Mouse (Mus musculus): Measurements from ENCODE around the gene Ccdc85b. TPM values are rescaled to one million over a fixed set of nuclear protein-coding genes. Genes with fewer than 3 reads are reported as not detected.

The Ccdc85b gene
- polyA plus RNA-seq, 1 experiment from 2014 or later = 10.0 TPM

DNA sequence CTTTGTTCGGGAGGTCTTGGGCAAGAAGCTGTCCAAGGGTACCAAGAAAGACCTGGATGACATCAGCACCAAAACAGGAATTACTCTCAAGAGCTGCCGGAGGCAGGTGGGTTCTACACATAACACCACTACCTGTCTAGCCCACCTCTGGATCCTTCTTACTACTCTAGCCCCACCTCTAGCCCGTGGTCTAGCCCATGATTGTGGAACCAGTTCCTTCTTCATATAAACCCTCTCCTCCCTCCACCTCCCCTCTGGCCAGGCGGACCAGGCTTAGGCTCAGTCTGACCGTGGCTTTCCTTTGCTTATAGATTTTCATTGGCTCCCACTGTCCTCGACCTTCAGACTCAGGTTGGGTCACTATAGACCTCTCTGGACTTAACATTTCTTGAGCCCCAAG lies 3.7 kb upstream of the Ccdc85b start:
- DNase-seq = no peak
- no peaks in the 10 kb centered on the region for H3K27me3 ChIP-seq (ENCODE audit: insufficient read depth, low read length)
- peak overlapping the region; percentile 62; the same call in 1 of the 2 replicates for H3K9ac ChIP-seq
- 82% methylated on average over 6 of the region's 6 CpGs for WGBS
- peak overlapping the region; percentile 82 for H3K4me2 ChIP-seq
- peak overlapping the region; percentile 57 for H3K4me3 ChIP-seq (ENCODE audit: low read depth, low read length)
- H3K36me3 ChIP-seq (ENCODE audit: insufficient read depth) = peaks cover 42% of the 10 kb centered on the region
- H3K9me3 ChIP-seq (ENCODE audit: low read depth, low read length) = no peaks in the 10 kb centered on the region
- TF ChIP-seq CTCF (IDR thresholded peaks at IDR 0.05; ENCODE audit: low read depth) = no peak
- H3K4me1 ChIP-seq (ENCODE audit: insufficient read depth) = peaks cover 5% of the 10 kb centered on the region
- H3K27ac ChIP-seq (ENCODE audit: low read depth) = no peak overlapping the region
- ATAC-seq (ENCODE audit: insufficient read depth) = no peak

DNA sequence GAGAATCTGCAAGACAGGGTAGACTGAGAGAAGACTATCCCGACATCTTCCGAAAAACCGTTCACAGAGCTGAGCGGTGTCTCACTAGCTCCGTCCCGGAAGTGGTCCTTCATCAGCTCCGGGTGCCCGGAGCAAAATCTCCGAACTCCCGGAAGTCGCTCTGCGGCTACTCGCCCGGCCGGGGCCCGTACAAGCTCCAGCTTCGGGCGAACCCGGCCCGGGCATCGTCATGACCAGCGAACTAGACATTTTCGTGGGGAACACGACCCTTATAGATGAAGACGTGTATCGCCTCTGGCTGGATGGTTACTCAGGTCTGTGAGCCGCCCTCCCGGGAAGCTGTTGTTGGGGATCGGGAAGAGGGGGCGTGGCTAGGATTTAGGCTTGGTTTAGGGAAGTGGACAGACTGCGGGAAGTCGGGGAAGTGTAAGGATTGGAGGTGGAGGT lies 2.8 kb upstream of the Ccdc85b start, which contains the start of gene Fibp:
Fibp (plus strand) TSS at position 151 of the 447 bp plus-strand sequence.
- H3K4me3 ChIP-seq (ENCODE audit: low read depth, low read length) = peak within 1 kb of the TSS; percentile 57
- H3K9ac ChIP-seq = peak within 1 kb of the TSS; percentile 62
- peak within 1 kb of the TSS; percentile 42; the same call in 1 of the 2 replicates for H3K27ac ChIP-seq (ENCODE audit: low read depth)
- no peak for TF ChIP-seq CTCF (IDR thresholded peaks at IDR 0.05; ENCODE audit: low read depth)
- no peaks in the 10 kb centered on the region for H3K27me3 ChIP-seq (ENCODE audit: insufficient read depth, low read length)
- peaks cover 34% of the 10 kb centered on the region for H3K36me3 ChIP-seq (ENCODE audit: insufficient read depth)
- peaks cover 10% of the 10 kb centered on the region for H3K4me1 ChIP-seq (ENCODE audit: insufficient read depth)
- DNase-seq = peak; percentile 97
- no peaks in the 10 kb centered on the region for H3K9me3 ChIP-seq (ENCODE audit: low read depth, low read length)
- 1% methylated on average over 32 of the region's 32 CpGs for WGBS
- peak within 1 kb of the TSS; percentile 82 for H3K4me2 ChIP-seq
- ATAC-seq (ENCODE audit: insufficient read depth) = peak; percentile 64

DNA sequence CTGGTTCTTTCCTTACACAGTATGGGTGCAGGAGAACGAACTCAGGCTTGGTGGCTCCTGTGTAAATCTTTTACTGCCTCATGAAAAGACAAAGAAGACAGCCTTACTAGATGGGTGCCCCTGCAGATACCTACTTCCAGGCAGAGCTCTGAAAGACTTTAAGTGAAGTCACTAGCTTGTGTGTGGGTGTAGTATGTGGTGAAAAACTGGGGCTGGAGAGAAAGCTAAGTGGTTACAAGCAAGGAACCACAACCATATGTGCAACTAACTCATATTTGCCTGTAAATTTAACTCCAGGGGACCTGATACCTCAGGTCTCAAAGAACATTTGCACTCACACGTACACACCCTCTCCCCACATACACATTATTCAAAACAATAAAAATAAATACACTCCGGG lies 2.2 kb upstream of the Ccdc85b start:
- H3K36me3 ChIP-seq (ENCODE audit: insufficient read depth) = peaks cover 30% of the 10 kb centered on the region
- no peak for DNase-seq
- peaks cover 10% of the 10 kb centered on the region for H3K4me1 ChIP-seq (ENCODE audit: insufficient read depth)
- WGBS = 24% methylated on average over 3 of the region's 3 CpGs
- H3K27me3 ChIP-seq (ENCODE audit: insufficient read depth, low read length) = no peaks in the 10 kb centered on the region
- no peak for TF ChIP-seq CTCF (IDR thresholded peaks at IDR 0.05; ENCODE audit: low read depth)
- no peak for ATAC-seq (ENCODE audit: insufficient read depth)
- H3K27ac ChIP-seq (ENCODE audit: low read depth) = 0 out of 2 replicates have a peak overlapping the region, but pooled peaks have one; percentile 10
- peak overlapping the region; percentile 62 for H3K9ac ChIP-seq
- H3K4me2 ChIP-seq = peak overlapping the region; percentile 82
- no peaks in the 10 kb centered on the region for H3K9me3 ChIP-seq (ENCODE audit: low read depth, low read length)
- peak overlapping the region; percentile 57 for H3K4me3 ChIP-seq (ENCODE audit: low read depth, low read length)

DNA sequence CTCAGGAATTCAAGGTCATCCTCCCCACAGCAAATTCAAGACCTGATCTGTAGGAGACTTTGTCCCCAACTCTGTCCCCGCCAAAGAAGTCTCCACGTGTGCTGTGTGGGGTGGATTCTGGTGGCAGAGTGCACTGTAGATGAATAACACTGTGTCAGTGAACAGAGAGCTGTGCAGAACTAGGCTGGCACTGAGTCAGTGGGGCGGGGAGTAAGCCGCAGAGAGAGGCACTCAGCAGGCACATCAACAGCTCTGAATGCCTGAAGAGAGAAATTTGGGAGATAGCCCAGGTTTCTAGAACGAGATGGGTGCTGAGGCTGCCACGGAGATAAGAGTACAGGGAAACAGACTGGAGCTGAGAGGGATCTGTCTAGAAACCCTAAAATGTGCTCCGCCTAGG lies 1.3 kb upstream of the Ccdc85b start:
- H3K9me3 ChIP-seq (ENCODE audit: low read depth, low read length) = no peaks in the 10 kb centered on the region
- 67% methylated on average over 7 of the region's 7 CpGs for WGBS
- H3K36me3 ChIP-seq (ENCODE audit: insufficient read depth) = peaks cover 25% of the 10 kb centered on the region
- H3K9ac ChIP-seq = no peak overlapping the region
- ATAC-seq (ENCODE audit: insufficient read depth) (no peak), DNase-seq (no peak)
- no peak overlapping the region for H3K4me3 ChIP-seq (ENCODE audit: low read depth, low read length)
- no peak for TF ChIP-seq CTCF (IDR thresholded peaks at IDR 0.05; ENCODE audit: low read depth)
- H3K27me3 ChIP-seq (ENCODE audit: insufficient read depth, low read length) = no peaks in the 10 kb centered on the region
- peaks cover 10% of the 10 kb centered on the region for H3K4me1 ChIP-seq (ENCODE audit: insufficient read depth)
- no peak overlapping the region for H3K4me2 ChIP-seq
- no peak overlapping the region for H3K27ac ChIP-seq (ENCODE audit: low read depth)

DNA sequence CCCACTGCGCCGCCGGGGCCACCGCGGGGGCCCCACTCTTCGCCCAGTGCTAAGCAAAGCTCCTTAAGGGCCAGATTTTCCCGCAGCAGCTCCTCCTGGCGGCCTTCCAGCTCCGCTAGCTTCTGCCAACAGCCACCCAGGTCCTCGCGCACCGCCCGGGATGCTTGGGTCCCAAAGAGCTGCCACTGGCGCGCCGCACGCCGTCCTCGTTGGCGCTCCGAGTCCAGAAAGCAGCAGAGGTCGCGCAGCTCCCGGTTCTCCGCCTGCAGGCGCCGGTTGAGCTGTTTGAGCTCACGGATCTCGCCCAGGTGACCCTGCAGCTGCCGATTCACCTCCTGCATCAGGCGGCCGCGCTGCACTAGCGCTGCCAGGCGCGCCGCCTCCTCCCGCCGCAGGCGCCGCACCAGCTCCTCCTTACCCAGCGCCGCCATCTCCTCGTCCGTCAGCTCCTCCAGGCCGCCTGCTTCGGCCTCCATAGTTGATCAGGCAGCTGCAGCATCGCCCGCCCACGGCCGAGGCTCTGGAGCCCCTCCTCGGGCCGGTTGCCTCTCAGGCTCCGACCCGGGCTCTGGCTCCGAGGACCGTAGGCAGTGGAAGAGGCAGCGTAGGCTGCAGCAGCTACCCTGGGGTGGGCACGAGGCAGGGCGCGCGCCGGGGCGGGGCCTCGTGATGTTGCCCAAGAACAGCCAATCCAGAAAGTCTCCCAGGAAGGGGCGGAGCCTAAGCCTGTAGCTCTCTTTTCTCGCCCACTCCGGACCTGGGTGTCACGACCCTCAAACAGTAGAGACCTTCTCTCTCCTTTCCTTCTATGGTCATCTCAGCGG lies 560 bp downstream of the Ccdc85b start:
- WGBS = under 1% methylated on average over 70 of the region's 70 CpGs
- Histone ChIP-seq H3K27ac (ENCODE audit: low read depth) (peak overlapping the region; percentile 90), H3K27me3 (ENCODE audit: insufficient read depth, low read length) (no peaks in the 10 kb centered on the region), H3K36me3 (ENCODE audit: insufficient read depth) (peaks cover 14% of the 10 kb centered on the region), H3K9me3 (ENCODE audit: low read depth, low read length) (no peaks in the 10 kb centered on the region), H3K4me2 (peak overlapping the region; percentile 99), H3K9ac (peak overlapping the region; percentile 78), H3K4me1 (ENCODE audit: insufficient read depth) (peaks cover 10% of the 10 kb centered on the region), H3K4me3 (ENCODE audit: low read depth, low read length) (peak overlapping the region; percentile 84)
- no peak; the same call in 1 of the 2 replicates for TF ChIP-seq CTCF (IDR thresholded peaks at IDR 0.05; ENCODE audit: low read depth)
- DNase-seq (peak; percentile 96), ATAC-seq (ENCODE audit: insufficient read depth) (peak; percentile 89)

DNA sequence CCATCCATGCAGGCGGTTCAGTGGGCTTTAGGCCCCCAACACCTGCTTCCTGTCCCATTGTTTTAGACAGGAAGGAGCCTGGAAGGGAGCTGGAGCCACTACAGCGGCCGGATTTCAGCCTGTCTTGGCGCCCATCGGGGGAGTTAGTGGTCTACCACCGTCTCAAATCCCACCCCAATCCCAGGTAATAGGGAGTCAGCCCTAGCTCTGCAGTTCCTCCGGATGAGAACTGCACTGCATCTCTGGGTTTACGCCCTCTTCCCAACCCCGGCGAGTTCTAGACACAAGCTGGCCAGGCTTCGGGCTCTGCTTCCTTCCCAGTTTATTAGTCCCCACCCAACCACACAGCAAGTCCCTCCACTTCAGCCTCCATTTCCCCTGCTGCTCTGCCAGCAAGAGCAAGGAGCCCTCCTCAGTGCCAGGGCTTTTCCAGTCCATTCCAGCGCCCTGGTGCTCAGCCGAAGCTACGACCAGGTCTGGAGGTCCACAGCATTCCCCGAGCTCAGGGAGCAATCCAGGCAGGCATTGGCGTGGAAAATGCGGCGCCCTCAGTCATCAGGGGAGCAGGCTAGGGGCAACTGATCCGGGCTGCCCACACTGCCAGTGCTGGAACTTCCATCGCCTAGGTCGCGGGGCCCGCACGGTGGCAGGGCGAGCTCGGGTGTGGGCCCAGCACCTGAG lies 1.3 kb downstream of the Ccdc85b start:
- Histone ChIP-seq H3K4me1 (ENCODE audit: insufficient read depth) (peaks cover 8% of the 10 kb centered on the region), H3K27me3 (ENCODE audit: insufficient read depth, low read length) (no peaks in the 10 kb centered on the region), H3K4me2 (peak overlapping the region; percentile 99), H3K9me3 (ENCODE audit: low read depth, low read length) (no peaks in the 10 kb centered on the region), H3K9ac (peak overlapping the region; percentile 78), H3K4me3 (ENCODE audit: low read depth, low read length) (peak overlapping the region; percentile 84), H3K27ac (ENCODE audit: low read depth) (peak overlapping the region; percentile 90), H3K36me3 (ENCODE audit: insufficient read depth) (peaks cover 10% of the 10 kb centered on the region)
- 2% methylated on average over 26 of the region's 26 CpGs for WGBS
- DNase-seq (peak; percentile 62), ATAC-seq (ENCODE audit: insufficient read depth) (no peak)
- no peak for TF ChIP-seq CTCF (IDR thresholded peaks at IDR 0.05; ENCODE audit: low read depth)

DNA sequence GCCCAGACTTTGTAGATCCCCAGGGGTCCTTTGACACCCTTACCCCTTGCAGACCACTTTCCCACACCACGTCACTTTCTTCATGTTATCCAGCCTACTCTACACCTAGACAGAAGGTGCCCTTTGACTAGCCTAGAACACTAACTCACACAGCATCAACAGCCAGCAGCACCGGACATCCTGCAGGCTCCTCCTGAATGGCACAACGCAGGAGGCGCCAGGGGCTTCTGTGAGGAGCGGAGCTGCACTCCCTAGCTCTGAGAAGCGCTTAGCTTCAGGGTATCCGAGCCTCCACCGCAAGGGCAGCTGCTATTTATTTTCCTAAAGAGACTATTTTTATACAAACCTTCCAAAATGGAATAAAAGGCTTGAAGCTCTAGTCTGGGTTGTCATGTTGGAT lies 2.1 kb downstream of the Ccdc85b start:
- TF ChIP-seq CTCF (IDR thresholded peaks at IDR 0.05; ENCODE audit: low read depth) = no peak
- Histone ChIP-seq H3K4me1 (ENCODE audit: insufficient read depth) (peaks cover 4% of the 10 kb centered on the region), H3K9ac (peak overlapping the region; percentile 78), H3K4me2 (peak overlapping the region; percentile 99), H3K4me3 (ENCODE audit: low read depth, low read length) (peak overlapping the region; percentile 84), H3K27ac (ENCODE audit: low read depth) (peak overlapping the region; percentile 43; the same call in 1 of the 2 replicates), H3K27me3 (ENCODE audit: insufficient read depth, low read length) (0 out of 2 replicates have a peak, but pooled peaks cover 4% of the 10 kb centered on the region), H3K9me3 (ENCODE audit: low read depth, low read length) (no peaks in the 10 kb centered on the region), H3K36me3 (ENCODE audit: insufficient read depth) (peaks cover 10% of the 10 kb centered on the region)
- peak; percentile 23 for DNase-seq
- no peak for ATAC-seq (ENCODE audit: insufficient read depth)
- WGBS = 54% methylated on average over 8 of the region's 8 CpGs

Data from lung, embryonic 14.5 days (tissue).